Mouse (Mus musculus) lung, adult 18-20 months (tissue): ENCODE results near the gene Taf5l.
A peak's percentile ranks its signal among the peaks of the same experiment; 100 is the strongest.

Source experiments
- DNase-seq, 2 experiments: peaks; one replicate each; pipeline ENCODE4 v3.0.0; 2022; ENCODE audit warnings: mixed read lengths in 2 of 2

The Taf5l gene

GRCm38 (mm10) chr8:123959473-123959872 lies 61.7 kb downstream of the Taf5l start:
- DNase-seq: no peak

GRCm38 (mm10) chr8:123958130-123958529 lies 63.1 kb downstream of the Taf5l start:
- DNase-seq: peak in 1 of 2 experiments; percentile 10

DNA sequence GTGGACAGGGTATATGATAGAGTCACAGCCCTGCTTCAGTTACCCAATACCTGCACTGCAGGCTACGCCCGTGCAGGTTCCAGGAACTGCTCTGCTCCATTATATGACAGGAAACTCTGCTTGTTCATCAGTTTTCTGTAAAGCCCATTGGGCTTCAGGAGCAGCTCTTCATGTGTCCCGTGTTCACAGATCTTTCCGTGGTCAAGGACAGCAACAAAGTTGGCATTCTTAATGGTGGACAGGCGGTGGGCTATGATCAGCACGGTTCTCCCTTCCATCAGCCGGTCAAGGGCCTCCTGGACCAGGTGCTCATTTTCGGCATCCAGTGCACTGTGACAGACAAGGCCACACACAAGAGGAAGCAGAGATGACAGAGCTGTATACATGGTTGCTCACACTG lies 67.0 kb downstream of the Taf5l start:
- no peak for DNase-seq

- DNase-seq: no peak
Measured at GRCm38 (mm10) chr8:123953686-123954085, 67.5 kb downstream of the Taf5l start.

DNA sequence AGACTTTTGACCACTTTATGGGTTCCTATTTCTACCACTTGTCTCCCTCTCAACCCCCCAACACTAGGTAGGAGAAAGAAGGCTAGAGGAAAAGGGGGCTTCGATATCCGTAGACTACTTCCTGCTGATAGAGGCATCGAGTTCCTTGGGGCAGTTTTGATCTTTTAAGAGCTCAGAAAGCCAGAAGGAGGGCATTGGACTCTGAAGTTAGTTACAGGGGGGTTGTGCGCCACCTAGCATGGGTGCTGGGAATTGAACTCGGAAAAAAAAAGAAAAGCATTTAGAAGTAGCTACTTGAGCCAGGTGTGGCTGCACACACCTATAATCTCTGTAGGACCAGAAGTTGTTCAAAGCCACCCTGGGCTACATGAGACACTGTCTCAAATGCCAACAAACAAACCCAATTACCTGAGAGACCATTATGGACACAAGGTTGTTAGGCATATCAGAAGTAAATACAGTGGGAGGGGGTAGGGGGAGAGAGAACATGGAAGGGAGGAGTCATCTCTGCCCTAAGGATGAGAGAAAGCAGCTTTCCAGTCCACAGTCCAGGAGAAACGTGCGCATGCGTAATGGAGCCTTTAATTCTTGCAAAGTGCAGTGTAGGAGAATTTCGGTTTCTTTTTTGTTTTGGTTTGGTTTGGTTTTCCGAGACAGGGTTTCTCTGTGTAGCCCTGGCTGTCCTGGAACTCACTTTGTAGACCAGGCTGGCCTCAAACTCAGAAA lies 71.0 kb downstream of the Taf5l start:
- DNase-seq: peak; percentile 63 to 71

- DNase-seq: no peak
Measured at GRCm38 (mm10) chr8:123949686-123949986, 71.6 kb downstream of the Taf5l start.

GRCm38 (mm10) chr8:123948942-123949685 lies 72.1 kb downstream of the Taf5l start, which contains the start of gene Nup133:
TSS of gene Nup133 (minus strand) at chr8:123949265.
- peak; percentile 99 for DNase-seq
